Mouse (Mus musculus) induced T-regulatory cell, adult 2 months (primary cell): ENCODE data around the gene Lurap1.
A peak's percentile ranks its signal among the peaks of the same experiment; 100 is the strongest.

Experiments
- DNase-seq: peaks from one replicate; pipeline ENCODE4 v3.0.0-alpha.2; 2012; ENCODE audit warnings: low read depth

Lurap1 gene

GRCm38 (mm10) chr4:116151238-116151637, at the start of gene Lurap1:
Lurap1 (minus strand) TSS chr4:116151338.
- DNase-seq, result no peak

GRCm38 (mm10) chr4:116198422-116198821, 47.3 kb upstream of the Lurap1 start:
- DNase-seq, result no peak

- no peak for DNase-seq
Measured at GRCm38 (mm10) chr4:116193583-116194383, 42.6 kb upstream of the Lurap1 start.

- DNase-seq, result no peak
Measured at GRCm38 (mm10) chr4:116192286-116192835, 41.2 kb upstream of the Lurap1 start.

GRCm38 (mm10) chr4:116185083-116185482, 33.9 kb upstream of the Lurap1 start:
- peak; percentile 71 for DNase-seq

GRCm38 (mm10) chr4:116182745-116183144, 31.6 kb upstream of the Lurap1 start:
- no peak for DNase-seq

- no peak for DNase-seq
Measured at GRCm38 (mm10) chr4:116182079-116182478, 30.9 kb upstream of the Lurap1 start.

GRCm38 (mm10) chr4:116177140-116177539, 26.0 kb upstream of the Lurap1 start:
- no peak for DNase-seq

GRCm38 (mm10) chr4:116176543-116176988, 25.4 kb upstream of the Lurap1 start:
- DNase-seq, result no peak

- no peak for DNase-seq
Measured at GRCm38 (mm10) chr4:116175711-116176542, 24.8 kb upstream of the Lurap1 start.

- DNase-seq, result no peak
Measured at GRCm38 (mm10) chr4:116175136-116175535, 24.0 kb upstream of the Lurap1 start.

- DNase-seq, result no peak
Measured at GRCm38 (mm10) chr4:116174466-116175116, 23.5 kb upstream of the Lurap1 start.

- no peak for DNase-seq
Measured at GRCm38 (mm10) chr4:116173752-116174151, 22.6 kb upstream of the Lurap1 start.

GRCm38 (mm10) chr4:116173072-116173471, 21.9 kb upstream of the Lurap1 start, which contains the start of the genes 1700042G07Rik and Gm49337:
1700042G07Rik (plus strand) TSS chr4:116173372.
Gm49337 (plus strand) TSS chr4:116173384.
- DNase-seq, result no peak

GRCm38 (mm10) chr4:116169353-116169672, 18.2 kb upstream of the Lurap1 start:
- DNase-seq, result no peak

- peak; percentile 79 for DNase-seq
Measured at GRCm38 (mm10) chr4:116168617-116169352, 17.6 kb upstream of the Lurap1 start.

- DNase-seq, result no peak
Measured at GRCm38 (mm10) chr4:116167404-116167803, 16.3 kb upstream of the Lurap1 start, which contains the start of gene Tspan1. Tspan1 (minus strand) TSS chr4:116167601.

GRCm38 (mm10) chr4:116165708-116166407, 14.7 kb upstream of the Lurap1 start:
- DNase-seq, result no peak

- DNase-seq, result no peak
Measured at GRCm38 (mm10) chr4:116164759-116165554, 13.8 kb upstream of the Lurap1 start.

- no peak for DNase-seq
Measured at GRCm38 (mm10) chr4:116162142-116162541, 11.0 kb upstream of the Lurap1 start.
